In the genomic region with DNA sequence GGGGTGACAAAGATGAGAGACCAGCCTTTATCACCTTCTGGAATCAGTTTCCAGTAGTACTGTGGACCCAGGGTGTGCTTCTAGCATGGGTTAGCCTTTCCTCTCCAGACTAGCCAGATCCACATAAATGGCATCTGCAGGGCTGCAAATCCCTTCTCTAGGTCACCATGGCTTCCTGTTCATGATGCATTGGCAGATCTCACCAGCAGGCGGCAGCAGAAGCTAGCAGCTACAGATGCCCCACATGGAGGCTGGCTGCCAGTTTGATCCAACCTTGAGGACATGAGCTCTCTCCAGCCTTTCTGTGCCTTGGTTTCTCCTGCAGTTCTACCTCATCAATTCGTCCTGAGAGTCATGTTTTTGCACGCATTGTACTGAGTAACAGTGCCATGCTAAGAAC, we compare ENCODE assay signal across 9 mouse cellular contexts. TPM values are rescaled to one million over a fixed set of nuclear protein-coding genes. Genes with fewer than 3 reads are reported as not detected.
A peak's percentile ranks its signal among the peaks of the same experiment; 100 is the strongest.
DNase-seq lines count a peak whose midpoint lies in the region; ATAC-seq and TF ChIP-seq lines count a peak whose summit lies in the region.
"Had no signal": no experiment of that assay in that cellular context is flagged by ENCODE, and none has a peak within 500 bp of the region (broad histone marks: within the 10 kb centered on the region; RNA-seq: fewer than 3 reads in every experiment).

No protein-coding gene starts in this region.

- no peak overlapping the region for H3K4me2 ChIP-seq in forebrain, embryonic 16.5 days (ENCODE audit: low read length)
- H3K4me2 ChIP-seq in embryonic facial prominence, embryonic 14.5 days (ENCODE audit: low read depth, low read length), result no peak overlapping the region
- no peak overlapping the region for H3K4me2 ChIP-seq in stomach, embryonic 14.5 days (replicated peaks; ENCODE audit: low read depth, low read length)

- intact Hi-C loops in left cerebral cortex, adult 2 months (cut with DNase I), result loop anchor here (2.0 to 10.0 kb wide), 2 partner anchors 130 to 1114 kb away; no protein-coding TSS in a partner anchor

- no peak overlapping the region for H3K9ac ChIP-seq in forebrain, embryonic 16.5 days (replicated peaks; ENCODE audit: low read depth, low read length)
- H3K9ac ChIP-seq in embryonic facial prominence, embryonic 14.5 days (ENCODE audit: low read depth, low read length), result no peak overlapping the region
- no peak overlapping the region for H3K9ac ChIP-seq in stomach, embryonic 14.5 days (replicated peaks; ENCODE audit: low read depth, low read length)

- no peaks in the 10 kb centered on the region for H3K36me3 ChIP-seq in forebrain, embryonic 10.5 days (replicated peaks)
- H3K36me3 ChIP-seq in forebrain, embryonic 16.5 days (ENCODE audit: control insufficient read depth, insufficient read depth), result no peaks in the 10 kb centered on the region
- H3K36me3 ChIP-seq in embryonic facial prominence, embryonic 14.5 days (ENCODE audit: control insufficient read depth, insufficient read depth, low read length), result no peaks in the 10 kb centered on the region
- no peaks in the 10 kb centered on the region for H3K36me3 ChIP-seq in stomach, embryonic 14.5 days (ENCODE audit: control insufficient read depth, insufficient read depth, low read length)

- H3K27ac ChIP-seq in forebrain, embryonic 10.5 days, result no peak overlapping the region
- H3K27ac ChIP-seq in forebrain, embryonic 16.5 days (ENCODE audit: low read length), result no peak overlapping the region
- H3K27ac ChIP-seq in embryonic facial prominence, embryonic 14.5 days (replicated peaks; ENCODE audit: low read depth, low read length), result no peak overlapping the region
- no peak overlapping the region for H3K27ac ChIP-seq in left cerebral cortex, adult 2 months
- H3K27ac ChIP-seq in stomach, embryonic 14.5 days (ENCODE audit: low read length), result no peak overlapping the region
- H3K27ac ChIP-seq: macrophage had no signal

- no peaks in the 10 kb centered on the region for H3K9me3 ChIP-seq in forebrain, embryonic 10.5 days
- no peaks in the 10 kb centered on the region for H3K9me3 ChIP-seq in forebrain, embryonic 16.5 days (ENCODE audit: control insufficient read depth, low read length)
- no peaks in the 10 kb centered on the region for H3K9me3 ChIP-seq in embryonic facial prominence, embryonic 14.5 days (ENCODE audit: control insufficient read depth, low read length)
- no peaks in the 10 kb centered on the region for H3K9me3 ChIP-seq in stomach, embryonic 14.5 days (ENCODE audit: control insufficient read depth, low read depth, low read length)

- peak; percentile 70 for DNase-seq in forebrain, embryonic 10.5 days (ENCODE audit: extremely low spot score, low spot score)
- DNase-seq in adrenal gland, postnatal 36 days, result peak; percentile 80 to 85
- DNase-seq in embryonic facial prominence, embryonic 14.5 days (ENCODE audit: low spot score), result peak; percentile 60
- DNase-seq in induced T-regulatory cell, adult 2 months (ENCODE audit: low read depth), result peak; percentile 55
- DNase-seq in left cerebral cortex, adult 2 months (ENCODE audit: extremely low spot score in 1 of 2, low spot score in 2 of 2), result peak; percentile 76 to 79

- TF ChIP-seq CTCF in left cerebral cortex, adult 2 months (IDR thresholded peaks at IDR 0.05), result peak; percentile 84

- no peak overlapping the region for H3K4me3 ChIP-seq in forebrain, embryonic 10.5 days
- H3K4me3 ChIP-seq in forebrain, embryonic 16.5 days (replicated peaks; ENCODE audit: low read length), result no peak overlapping the region
- no peak overlapping the region for H3K4me3 ChIP-seq in embryonic facial prominence, embryonic 14.5 days (ENCODE audit: low read depth, low read length)
- H3K4me3 ChIP-seq in left cerebral cortex, adult 2 months, result no peak overlapping the region
- no peak overlapping the region for H3K4me3 ChIP-seq in stomach, embryonic 14.5 days (ENCODE audit: low read depth, low read length)

- WGBS in forebrain, embryonic 10.5 days, result 28% methylated on average over 3 of the region's 3 CpGs
- WGBS in forebrain, embryonic 16.5 days, result 21% methylated on average over 3 of the region's 3 CpGs
- 38% methylated on average over 3 of the region's 3 CpGs for WGBS in embryonic facial prominence, embryonic 14.5 days
- WGBS in stomach, embryonic 14.5 days, result 36% methylated on average over 3 of the region's 3 CpGs

- H3K27me3 ChIP-seq in forebrain, embryonic 10.5 days (ENCODE audit: poor library complexity, severe bottlenecking), result no peaks in the 10 kb centered on the region
- no peaks in the 10 kb centered on the region for H3K27me3 ChIP-seq in forebrain, embryonic 16.5 days (replicated peaks; ENCODE audit: control insufficient read depth, insufficient read depth, low read length)
- no peaks in the 10 kb centered on the region for H3K27me3 ChIP-seq in embryonic facial prominence, embryonic 14.5 days (replicated peaks; ENCODE audit: control insufficient read depth, insufficient read depth, low read length)
- H3K27me3 ChIP-seq in stomach, embryonic 14.5 days (ENCODE audit: control insufficient read depth, insufficient read depth, low read length), result no peaks in the 10 kb centered on the region

- no peak for ATAC-seq in forebrain, embryonic 16.5 days
- ATAC-seq in embryonic facial prominence, embryonic 14.5 days (ENCODE audit: low read depth), result peak; percentile 30; the same call in 1 of the 2 replicates
- ATAC-seq in megakaryocyte-erythroid progenitor cell, adult 5-6 weeks (replicated peaks; ENCODE audit: low FRiP score, low TSS enrichment, poor library complexity, severe bottlenecking), result peak; percentile 86
- ATAC-seq in stomach, embryonic 14.5 days (ENCODE audit: insufficient number of reproducible peaks, insufficient read depth, low FRiP score, low read depth), result peak; percentile 18; the same call in 1 of the 2 replicates

- H3K4me1 ChIP-seq in forebrain, embryonic 10.5 days, result no peaks in the 10 kb centered on the region
- H3K4me1 ChIP-seq in forebrain, embryonic 16.5 days (replicated peaks; ENCODE audit: control insufficient read depth, insufficient read depth, low read length), result peaks cover 6% of the 10 kb centered on the region
- no peaks in the 10 kb centered on the region for H3K4me1 ChIP-seq in embryonic facial prominence, embryonic 14.5 days (ENCODE audit: control insufficient read depth, insufficient read depth, low read length)
- H3K4me1 ChIP-seq in stomach, embryonic 14.5 days (ENCODE audit: control insufficient read depth, insufficient read depth, low read length), result no peaks in the 10 kb centered on the region

RNA-seq across cellular contexts. Expression of a gene that starts 13.6 kb away (rescaled TPM):
- 27.9 and 30.4 TPM in 2 replicates for polyA plus RNA-seq in forebrain, embryonic 10.5 days (2016; fragmentation: Nextera tagmentation; extraction: Ambion mirVana)
- polyA plus RNA-seq in forebrain, embryonic 16.5 days (2015; fragmentation: Nextera tagmentation; extraction: Ambion mirVana), result 37.3 and 40.7 TPM in 2 replicates
- 1 to 10 TPM; 5.5 to 5.9 TPM for total RNA-seq in adrenal gland, postnatal 36 days (2021)
- polyA plus RNA-seq in embryonic facial prominence, embryonic 14.5 days (2014; fragmentation: Nextera tagmentation; extraction: Ambion mirVana), result 60.5 and 64.8 TPM in 2 replicates
- 1 to 10 TPM; 4.7 to 6.4 TPM for total RNA-seq in left cerebral cortex, adult 2 months (2021)
- total RNA-seq in megakaryocyte-erythroid progenitor cell, adult 5-6 weeks (2014; fragmentation: Nextera tagmentation), result 2.2 and 3.6 TPM in 2 replicates
- 0.99 and 1.8 TPM in 2 replicates for total RNA-seq in megakaryocyte-erythroid progenitor cell, adult 5-6 weeks (2017)
- polyA plus RNA-seq in stomach, embryonic 14.5 days (2014; fragmentation: Nextera tagmentation; extraction: Ambion mirVana), result 93.0 and 101 TPM in 2 replicates
